Mouse (Mus musculus) heart, embryonic 14.5 days (tissue): Measurements from ENCODE around the gene Rfc4. TPM values are rescaled to one million over a fixed set of nuclear protein-coding genes. Genes with fewer than 3 reads are reported as not detected.

Source experiments
- ATAC-seq: fragments of 200-750 bp; cut with Nextera tagmentation; 2 replicates; pipeline ENCODE4 v1.8.0; 2017; ENCODE audit warnings: low read depth, moderate TSS enrichment; ENCODE audit not compliant: insufficient number of reproducible peaks, insufficient read depth, low FRiP score
- H3K27ac ChIP-seq, 2 experiments: fragments of 200-500 bp in 1 of 2; fragments of 300-500 bp in 1 of 2; sonication (generic) in 1 of 2; replicated peaks in 1 of 2; 2 replicates each; pipeline ENCODE4 v1.5.1; 2012 to 2014; ENCODE audit warnings: low read depth in 2 of 2, low read length in 2 of 2, control low read depth in 1 of 2, mild to moderate bottlenecking in 1 of 2, mixed read lengths in 1 of 2; ENCODE audit not compliant: control insufficient read depth in 1 of 2, insufficient read depth in 1 of 2
- H3K27me3 ChIP-seq: fragments of 300-500 bp; sonication (generic); 2 replicates; pipeline ENCODE4 v1.6.1; 2014; ENCODE audit warnings: mild to moderate bottlenecking, low read length, control low read depth; ENCODE audit not compliant: control insufficient read depth, insufficient read depth
- H3K36me3 ChIP-seq: fragments of 300-500 bp; sonication (generic); 2 replicates; pipeline ENCODE4 v1.6.1; 2014; ENCODE audit warnings: mild to moderate bottlenecking, control low read depth, low read length, mixed read lengths; ENCODE audit not compliant: control insufficient read depth, insufficient read depth
- H3K4me1 ChIP-seq, 2 experiments: fragments of 200-500 bp in 1 of 2; fragments of 300-500 bp in 1 of 2; sonication (generic) in 1 of 2; 2 replicates each; pipeline ENCODE4 v1.6.1; 2012 to 2014; ENCODE audit warnings: low read length in 2 of 2, control low read depth in 1 of 2, mixed read lengths in 1 of 2; ENCODE audit not compliant: control insufficient read depth in 2 of 2, insufficient read depth in 2 of 2
- H3K4me2 ChIP-seq: fragments of 300-500 bp; sonication (generic); 2 replicates; pipeline ENCODE4 v1.6.1; 2014; ENCODE audit warnings: mild to moderate bottlenecking, low read length
- H3K4me3 ChIP-seq, 2 experiments: fragments of 200-500 bp in 1 of 2; fragments of 300-500 bp in 1 of 2; sonication (generic) in 1 of 2; 2 replicates each; pipeline ENCODE4 v1.5.1; 2012 to 2014; ENCODE audit warnings: low read length in 2 of 2, mild to moderate bottlenecking in 2 of 2, control low read depth in 1 of 2, low read depth in 1 of 2, moderate library complexity in 1 of 2; ENCODE audit not compliant: control insufficient read depth in 1 of 2, insufficient read depth in 1 of 2
- H3K9ac ChIP-seq: fragments of 300-500 bp; sonication (generic); 2 replicates; pipeline ENCODE4 v1.6.1; 2014; ENCODE audit warnings: mild to moderate bottlenecking, low read length
- H3K9me3 ChIP-seq: fragments of 300-500 bp; sonication (generic); 2 replicates; pipeline ENCODE4 v1.6.1; 2016; ENCODE audit warnings: low read length, control low read depth; ENCODE audit not compliant: control insufficient read depth
- WGBS: fragments of 180-500 bp; shearing (Covaris S2); extraction: QIAGEN DNeasy Blood & Tissue Kit; methylation state at CpG from one replicate; pipeline ENCODE4 v1.1.7; 2014; 5-methylcytosine and 5-hydroxymethylcytosine counted together
- polyA plus RNA-seq: library from polyadenylated mRNA; unstranded; fragments of >200 nt; fragmentation: Nextera tagmentation; extraction: Ambion mirVana; gene quantifications from 2 replicates; pipeline ENCODE4 v1.2.1, GENCODE M21; 2014

Rfc4 gene
- polyA plus RNA-seq, 1 experiment from 2014 or later = 84.8 TPM

DNA sequence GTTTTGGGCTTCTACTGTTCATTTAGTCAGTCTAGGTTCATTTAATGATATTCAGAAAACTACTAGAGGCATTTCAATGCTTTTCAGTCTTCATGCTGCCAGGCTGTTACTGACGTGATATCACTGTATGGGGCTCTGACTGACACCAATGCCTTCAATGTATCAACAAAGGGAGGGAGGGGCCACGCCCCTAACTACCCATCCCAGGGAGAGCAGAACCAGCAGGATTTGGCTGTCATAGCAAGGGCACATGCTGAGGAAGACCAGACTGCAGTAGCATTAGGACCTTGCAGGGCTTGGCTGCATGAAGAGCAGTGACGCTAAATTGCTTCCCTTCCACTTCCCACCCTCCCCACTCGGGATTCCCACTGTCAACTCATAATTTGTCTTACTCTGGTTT lies 10.4 kb downstream of the Rfc4 start:
- 51% methylated on average over 4 of the region's 4 CpGs for WGBS
- no peak for ATAC-seq
- peaks cover 90% of the 10 kb centered on the region for H3K36me3 ChIP-seq

GRCm38 (mm10) chr16:23115486-23115885 lies 12.1 kb downstream of the Rfc4 start:
- WGBS = 77% methylated on average over 3 of the region's 3 CpGs
- no peaks in the 10 kb centered on the region for H3K27me3 ChIP-seq
- H3K4me2 ChIP-seq = no peak overlapping the region
- no peaks in the 10 kb centered on the region for H3K9me3 ChIP-seq
- H3K9ac ChIP-seq = no peak overlapping the region
- H3K4me3 ChIP-seq = no peak overlapping the region
- no peaks in the 10 kb centered on the region; a peak in 1 of 4 replicates for H3K4me1 ChIP-seq
- peaks cover 90% of the 10 kb centered on the region for H3K36me3 ChIP-seq
- ATAC-seq = no peak
- no peak overlapping the region for H3K27ac ChIP-seq

More for the DNA sequence above, 10.4 kb downstream of the Rfc4 start:
- Histone ChIP-seq H3K4me2 (no peak overlapping the region), H3K4me1 (no peaks in the 10 kb centered on the region), H3K9ac (no peak overlapping the region), H3K27me3 (no peaks in the 10 kb centered on the region), H3K27ac (no peak overlapping the region), H3K4me3 (no peak overlapping the region), H3K9me3 (no peaks in the 10 kb centered on the region)

DNA sequence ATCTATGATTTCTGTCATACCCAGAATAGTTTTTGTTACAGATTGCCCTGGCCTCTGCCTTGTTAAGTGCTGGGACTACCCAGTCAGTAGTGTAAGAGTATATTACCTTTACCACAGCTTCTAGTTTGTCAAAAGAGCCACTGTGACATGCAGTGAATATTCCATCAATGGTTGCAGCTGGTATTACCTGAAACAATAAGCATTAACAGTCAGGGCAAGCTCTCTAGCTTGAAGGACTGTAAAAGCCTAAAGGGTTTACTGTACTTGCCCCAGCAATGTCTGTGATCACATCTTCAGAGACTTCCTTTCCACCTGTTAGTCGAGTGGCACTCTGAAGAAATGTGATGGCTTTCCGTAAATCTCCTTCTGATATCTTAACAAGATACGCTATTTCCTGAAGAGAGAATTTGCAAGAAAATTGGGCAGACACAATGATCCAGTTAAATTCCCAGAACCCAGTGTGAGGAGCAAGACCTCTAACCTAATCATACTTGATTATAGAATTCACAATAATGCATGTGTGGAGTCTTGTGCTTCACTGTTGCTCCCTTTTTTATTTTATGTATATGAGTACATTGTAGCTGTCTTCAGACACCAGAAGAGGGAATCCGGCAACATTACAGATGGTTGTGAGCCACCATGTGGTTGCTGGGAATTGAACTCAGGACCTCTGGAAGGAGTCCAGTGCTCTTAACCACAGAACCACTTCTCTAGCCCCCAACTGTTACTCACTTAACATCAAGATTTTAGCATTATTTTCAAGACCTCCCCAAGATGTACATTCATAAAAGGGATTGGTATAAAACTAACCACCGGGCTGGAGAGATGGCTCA lies 13.0 kb downstream of the Rfc4 start:
- no peak overlapping the region for H3K4me2 ChIP-seq
- no peak for ATAC-seq
- H3K4me1 ChIP-seq = peaks cover 0 to 8% of the 10 kb centered on the region in 2 experiments; a peak in 2 of 4 replicates
- peaks cover 91% of the 10 kb centered on the region for H3K36me3 ChIP-seq
- H3K4me3 ChIP-seq = no peak overlapping the region
- H3K9me3 ChIP-seq = no peaks in the 10 kb centered on the region
- WGBS = 60% methylated on average over 5 of the region's 5 CpGs
- no peak overlapping the region for H3K9ac ChIP-seq
- no peak overlapping the region for H3K27ac ChIP-seq
- H3K27me3 ChIP-seq = no peaks in the 10 kb centered on the region

- no peaks in the 10 kb centered on the region for H3K9me3 ChIP-seq
- no peak overlapping the region for H3K27ac ChIP-seq
- H3K4me2 ChIP-seq = no peak overlapping the region
- H3K4me3 ChIP-seq = no peak overlapping the region
- no peak overlapping the region for H3K9ac ChIP-seq
- H3K36me3 ChIP-seq = peaks cover 93% of the 10 kb centered on the region
- peaks cover 0 to 14% of the 10 kb centered on the region in 2 experiments; a peak in 2 of 4 replicates for H3K4me1 ChIP-seq
- H3K27me3 ChIP-seq = no peaks in the 10 kb centered on the region
- ATAC-seq = no peak
These were observed 13.6 kb downstream of the Rfc4 start for GRCm38 (mm10) chr16:23113903-23114302.

DNA sequence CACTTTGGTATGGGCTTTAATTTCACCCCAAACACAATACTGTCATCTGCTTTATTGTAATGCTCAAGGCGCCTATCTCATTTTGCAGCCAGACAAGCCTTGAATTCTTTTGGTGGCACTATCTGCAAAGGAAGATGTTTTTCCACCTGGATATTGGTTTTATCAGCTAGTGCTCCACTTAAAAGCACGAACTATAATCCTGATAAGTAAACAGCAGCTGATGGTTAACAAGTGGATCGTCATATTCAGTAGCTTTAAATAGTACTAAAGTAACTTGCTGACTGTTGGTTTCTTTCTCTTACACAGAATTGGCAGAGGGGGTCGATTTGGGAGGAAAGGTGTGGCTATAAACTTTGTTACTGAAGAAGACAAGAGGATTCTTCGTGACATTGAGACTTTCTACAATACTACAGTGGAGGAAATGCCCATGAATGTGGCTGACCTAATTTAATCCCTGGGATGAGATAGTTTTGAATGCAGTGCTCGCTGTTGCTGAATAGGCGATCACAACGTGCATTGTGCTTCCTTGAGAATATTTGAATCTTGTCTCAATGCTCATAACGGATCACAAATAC lies 14.6 kb downstream of the Rfc4 start:
- 33% methylated on average over 9 of the region's 9 CpGs for WGBS
- H3K4me1 ChIP-seq = peaks cover 0 to 14% of the 10 kb centered on the region in 2 experiments; a peak in 2 of 4 replicates
- ATAC-seq = no peak
- no peaks in the 10 kb centered on the region for H3K27me3 ChIP-seq
- H3K9ac ChIP-seq = no peak overlapping the region
- no peak overlapping the region for H3K27ac ChIP-seq
- peaks cover 91% of the 10 kb centered on the region for H3K36me3 ChIP-seq
- no peak overlapping the region for H3K4me2 ChIP-seq
- no peak overlapping the region for H3K4me3 ChIP-seq
- H3K9me3 ChIP-seq = no peaks in the 10 kb centered on the region

- 79% methylated on average over 12 of the region's 12 CpGs for WGBS
- no peaks in the 10 kb centered on the region for H3K9me3 ChIP-seq
- H3K36me3 ChIP-seq = peaks cover 85% of the 10 kb centered on the region
- H3K4me2 ChIP-seq = no peak overlapping the region
- no peak overlapping the region for H3K27ac ChIP-seq
- H3K4me3 ChIP-seq = no peak overlapping the region
- no peak for ATAC-seq
- H3K27me3 ChIP-seq = no peaks in the 10 kb centered on the region
- H3K9ac ChIP-seq = no peak overlapping the region; the same call in 1 of the 2 replicates
- H3K4me1 ChIP-seq = peaks cover 0 to 14% of the 10 kb centered on the region in 2 experiments; a peak in 2 of 4 replicates
These were observed 15.2 kb downstream of the Rfc4 start for GRCm38 (mm10) chr16:23112348-23112747.

DNA sequence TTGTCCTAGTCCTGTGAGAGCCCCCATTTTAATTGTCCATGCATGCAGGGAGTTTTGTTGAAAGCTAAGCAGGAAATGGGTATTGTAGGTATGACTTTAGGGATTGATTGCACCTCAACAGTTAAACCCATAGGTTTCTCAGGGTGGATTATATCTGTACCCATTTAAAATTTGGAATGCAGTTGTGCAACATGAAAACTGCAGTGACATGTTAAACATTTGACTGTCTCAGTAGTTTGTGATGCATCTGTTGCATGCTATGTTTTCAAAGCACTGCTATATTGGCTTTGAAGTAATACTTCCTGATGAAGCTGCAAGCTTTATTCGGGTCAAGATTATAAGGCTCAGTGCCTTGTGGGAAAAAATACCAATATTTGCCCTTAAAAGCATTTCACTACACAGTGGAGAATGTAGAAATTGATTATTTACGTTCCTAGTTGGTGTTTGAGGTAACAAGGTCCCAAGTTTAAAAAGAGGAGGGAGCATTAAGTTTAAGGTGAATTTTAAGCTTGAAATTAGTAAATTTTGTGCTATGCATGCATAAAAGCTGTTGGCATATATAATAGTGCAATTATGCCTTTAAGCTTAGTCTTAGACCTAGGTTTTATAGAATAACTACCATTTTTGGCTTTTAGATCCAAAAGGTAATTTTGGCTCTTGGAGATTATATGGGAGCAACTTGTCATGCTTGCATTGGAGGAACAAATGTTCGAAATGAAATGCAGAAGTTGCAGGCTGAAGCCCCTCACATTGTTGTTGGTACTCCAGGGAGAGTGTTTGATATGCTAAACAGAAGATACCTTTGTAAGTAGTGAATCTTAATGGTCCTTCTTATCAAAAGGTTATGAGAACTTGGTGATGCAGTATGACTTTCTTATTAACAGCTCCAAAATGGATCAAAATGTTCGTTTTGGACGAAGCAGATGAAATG lies 17.9 kb downstream of the Rfc4 start:
- H3K9ac ChIP-seq = peak overlapping the region; percentile 99
- peak overlapping the region; percentile 96 for H3K4me2 ChIP-seq
- peaks cover 0 to 19% of the 10 kb centered on the region in 2 experiments; a peak in 2 of 4 replicates for H3K4me1 ChIP-seq
- H3K9me3 ChIP-seq = no peaks in the 10 kb centered on the region
- H3K27ac ChIP-seq = peak overlapping the region in 1 of 2 experiments; percentile 99; a peak in 2 of 4 replicates
- no peaks in the 10 kb centered on the region for H3K27me3 ChIP-seq
- no peak for ATAC-seq
- WGBS = 52% methylated on average over 5 of the region's 5 CpGs
- H3K4me3 ChIP-seq = peak overlapping the region; percentile 84 to 98; a peak in 3 of 4 replicates
- H3K36me3 ChIP-seq = peaks cover 61% of the 10 kb centered on the region
